Mouse (Mus musculus) R1 (cell line): ENCODE results near the gene Farsa.

Experiments
- DNase-seq: peaks from one replicate; pipeline ENCODE4 v3.0.0-alpha.2; 2018; ENCODE audit warnings: low read depth, low spot score

Farsa gene

GRCm38 (mm10) chr8:84834866-84835855, 21.6 kb upstream of the Farsa start:
- no peak for DNase-seq

GRCm38 (mm10) chr8:84837149-84837911, 19.5 kb upstream of the Farsa start:
- DNase-seq, result peak; percentile 57

- DNase-seq, result no peak
These were observed 18.8 kb upstream of the Farsa start for GRCm38 (mm10) chr8:84837912-84838470.

- DNase-seq, result no peak
These were observed 18.3 kb upstream of the Farsa start for GRCm38 (mm10) chr8:84838513-84838912.

GRCm38 (mm10) chr8:84839411-84839810, 17.4 kb upstream of the Farsa start:
- DNase-seq, result no peak

GRCm38 (mm10) chr8:84839875-84840247, 16.9 kb upstream of the Farsa start:
- no peak for DNase-seq

GRCm38 (mm10) chr8:84840248-84840999, 16.4 kb upstream of the Farsa start, which contains the start of gene Rad23a:
Rad23a (minus strand) TSS chr8:84840665.
- peak; percentile 98 for DNase-seq

- no peak for DNase-seq
These were observed 15.3 kb upstream of the Farsa start for GRCm38 (mm10) chr8:84841514-84841913.

- peak; percentile 61 for DNase-seq
These were observed 12.3 kb upstream of the Farsa start for GRCm38 (mm10) chr8:84844397-84845070.

GRCm38 (mm10) chr8:84845355-84846093, 11.3 kb upstream of the Farsa start:
- DNase-seq, result no peak

GRCm38 (mm10) chr8:84846094-84846721, 10.6 kb upstream of the Farsa start:
- DNase-seq, result peak; percentile 60

- peak; percentile 100 for DNase-seq
These were observed 9.8 kb upstream of the Farsa start, which contains the start of gene Calr for GRCm38 (mm10) chr8:84846722-84847572. Calr (minus strand) TSS chr8:84846934.

GRCm38 (mm10) chr8:84847684-84848435, 8.9 kb upstream of the Farsa start:
- peak; percentile 69 for DNase-seq

- DNase-seq, result no peak
These were observed 355 bp upstream of the Farsa start for GRCm38 (mm10) chr8:84856434-84856833.

GRCm38 (mm10) chr8:84871376-84872308, 14.9 kb downstream of the Farsa start, which contains the start of gene Syce2:
Syce2 (plus strand) TSS chr8:84872111.
- peak; percentile 85 for DNase-seq

GRCm38 (mm10) chr8:84872309-84872965, 15.6 kb downstream of the Farsa start:
- peak; percentile 57 for DNase-seq
